Comparison of ENCODE assay signal across 30 mouse cellular contexts in the genomic region with DNA sequence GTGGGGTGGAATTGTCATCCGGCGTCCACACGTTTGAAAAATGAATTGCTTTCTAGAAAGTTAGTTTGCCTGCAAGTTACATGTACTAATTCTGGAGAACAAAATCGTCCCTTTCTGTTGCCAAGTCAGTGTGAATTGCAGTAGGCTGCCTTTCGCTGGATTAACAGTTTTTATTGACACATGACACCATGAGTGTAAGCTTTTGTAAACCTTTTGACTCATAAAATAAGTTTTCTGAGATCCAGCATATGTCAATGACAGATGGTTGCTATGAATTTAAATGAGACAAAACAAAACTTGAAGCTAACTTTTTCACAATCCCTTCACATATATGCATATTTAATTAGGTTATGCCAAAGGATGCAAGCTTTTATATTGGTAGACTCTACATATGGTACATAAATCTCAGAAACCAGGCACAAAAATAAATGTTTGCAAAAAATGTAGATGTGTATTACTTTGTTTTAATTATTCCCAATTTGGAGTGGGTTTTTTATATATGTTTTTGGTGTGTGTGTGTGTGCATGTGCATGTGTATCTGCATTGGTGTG.
A peak's percentile ranks its signal among the peaks of the same experiment; 100 is the strongest.
DNase-seq lines count a peak whose midpoint lies in the region; ATAC-seq lines count a peak whose summit lies in the region.
"Had no signal": no experiment of that assay in that cellular context is flagged by ENCODE, and none has a peak within 500 bp of the region (broad histone marks: within the 10 kb centered on the region; RNA-seq: fewer than 3 reads in every experiment).

No protein-coding gene starts in this region.

- H3K9me3 ChIP-seq in forebrain, embryonic 14.5 days (replicated peaks; ENCODE audit: control insufficient read depth, low read length), result no peaks in the 10 kb centered on the region
- H3K9me3 ChIP-seq in forebrain, embryonic 12.5 days, result no peaks in the 10 kb centered on the region
- H3K9me3 ChIP-seq in midbrain, embryonic 11.5 days (ENCODE audit: control insufficient read depth, low read length), result no peaks in the 10 kb centered on the region
- H3K9me3 ChIP-seq in midbrain, embryonic 10.5 days (replicated peaks), result no peaks in the 10 kb centered on the region
- no peaks in the 10 kb centered on the region for H3K9me3 ChIP-seq in forebrain, embryonic 16.5 days (ENCODE audit: control insufficient read depth, low read length)
- H3K9me3 ChIP-seq: embryonic facial prominence, embryonic 12.5 days; embryonic facial prominence, embryonic 15.5 days; G1E; heart, embryonic 10.5 days; heart, embryonic 13.5 days had no signal

- no peaks in the 10 kb centered on the region for H3K4me1 ChIP-seq in forebrain, embryonic 14.5 days (ENCODE audit: control insufficient read depth, insufficient read depth, low read length)
- H3K4me1 ChIP-seq in forebrain, embryonic 12.5 days, result no peaks in the 10 kb centered on the region
- no peaks in the 10 kb centered on the region for H3K4me1 ChIP-seq in midbrain, embryonic 11.5 days (ENCODE audit: control insufficient read depth, insufficient read depth, low read length)
- no peaks in the 10 kb centered on the region for H3K4me1 ChIP-seq in midbrain, embryonic 10.5 days
- H3K4me1 ChIP-seq in forebrain, embryonic 16.5 days (replicated peaks; ENCODE audit: control insufficient read depth, insufficient read depth, low read length), result no peaks in the 10 kb centered on the region
- H3K4me1 ChIP-seq: heart, embryonic 10.5 days had no signal

- H3K36me3 ChIP-seq in forebrain, embryonic 14.5 days (ENCODE audit: control insufficient read depth, insufficient read depth, low read length), result no peaks in the 10 kb centered on the region
- H3K36me3 ChIP-seq in forebrain, embryonic 12.5 days (replicated peaks), result no peaks in the 10 kb centered on the region
- H3K36me3 ChIP-seq in midbrain, embryonic 11.5 days (ENCODE audit: control insufficient read depth, insufficient read depth, low read length), result no peaks in the 10 kb centered on the region
- H3K36me3 ChIP-seq in midbrain, embryonic 10.5 days, result no peaks in the 10 kb centered on the region
- H3K36me3 ChIP-seq in forebrain, embryonic 16.5 days (ENCODE audit: control insufficient read depth, insufficient read depth), result no peaks in the 10 kb centered on the region
- H3K36me3 ChIP-seq: embryonic facial prominence, embryonic 12.5 days; embryonic facial prominence, embryonic 15.5 days; G1E; heart, embryonic 10.5 days; heart, embryonic 13.5 days had no signal

- H3K4me2 ChIP-seq in forebrain, embryonic 14.5 days (ENCODE audit: low read length), result no peak overlapping the region
- no peak overlapping the region for H3K4me2 ChIP-seq in forebrain, embryonic 12.5 days
- H3K4me2 ChIP-seq in midbrain, embryonic 11.5 days, result no peak overlapping the region
- no peak overlapping the region for H3K4me2 ChIP-seq in forebrain, embryonic 16.5 days (ENCODE audit: low read length)
- H3K4me2 ChIP-seq: embryonic facial prominence, embryonic 12.5 days; embryonic facial prominence, embryonic 15.5 days; heart, embryonic 13.5 days; hindbrain, embryonic 14.5 days had no signal

- H3K4me3 ChIP-seq in forebrain, embryonic 14.5 days (ENCODE audit: low read depth, low read length), result no peak overlapping the region
- no peak overlapping the region for H3K4me3 ChIP-seq in forebrain, embryonic 12.5 days (replicated peaks)
- no peak overlapping the region for H3K4me3 ChIP-seq in midbrain, embryonic 11.5 days (ENCODE audit: low read depth, low read length)
- H3K4me3 ChIP-seq in midbrain, embryonic 10.5 days, result no peak overlapping the region
- H3K4me3 ChIP-seq in forebrain, embryonic 16.5 days (replicated peaks; ENCODE audit: low read length), result no peak overlapping the region
- H3K4me3 ChIP-seq: embryonic facial prominence, embryonic 12.5 days; embryonic facial prominence, embryonic 15.5 days; heart, embryonic 10.5 days; heart, embryonic 13.5 days had no signal

- ATAC-seq in forebrain, embryonic 14.5 days, result peak; percentile 77; the same call in 1 of the 2 replicates
- no peak for ATAC-seq in forebrain, embryonic 12.5 days (ENCODE audit: low FRiP score)
- ATAC-seq in midbrain, embryonic 11.5 days (ENCODE audit: low FRiP score), result no peak
- ATAC-seq in forebrain, embryonic 16.5 days, result peak; percentile 78
- ATAC-seq: hindbrain, postnatal 0 days; inflammation-experienced regulatory T-cells, adult 6 months; intestine, embryonic 16.5 days; Patski had no signal

- DNase-seq in forebrain, embryonic 14.5 days (ENCODE audit: low spot score), result peak; percentile 80
- DNase-seq in midbrain, embryonic 11.5 days (ENCODE audit: low spot score, missing footprints), result peak; percentile 44
- DNase-seq in midbrain, embryonic 10.5 days (ENCODE audit: low spot score), result no peak
- DNase-seq in kidney, adult 18-20 months, result no peak
- DNase-seq in layer of hippocampus, adult 11-12 months (ENCODE audit: low spot score), result no peak
- DNase-seq: adrenal gland, adult 2 months; adrenal gland, postnatal 14 days; B cell, adult 2 months; cerebellum, adult 11 months; cerebellum, adult 2 months; cerebellum, adult 9-11 months; cerebellum, postnatal 25 days; gastrocnemius, postnatal 25 days; heart, adult 18-20 months; heart, postnatal 14 days; heart, postnatal 4 days; kidney, adult 2 months had no signal

- 78% methylated on average over 5 of the region's 5 CpGs for WGBS in forebrain, embryonic 14.5 days
- WGBS in forebrain, embryonic 12.5 days, result 83% methylated on average over 5 of the region's 5 CpGs
- WGBS in midbrain, embryonic 11.5 days, result 88% methylated on average over 5 of the region's 5 CpGs
- 87% methylated on average over 5 of the region's 5 CpGs for WGBS in midbrain, embryonic 10.5 days
- 74% methylated on average over 5 of the region's 5 CpGs for WGBS in forebrain, embryonic 16.5 days

- H3K27me3 ChIP-seq in forebrain, embryonic 14.5 days (replicated peaks; ENCODE audit: control insufficient read depth, insufficient read depth, low read length), result no peaks in the 10 kb centered on the region
- no peaks in the 10 kb centered on the region for H3K27me3 ChIP-seq in forebrain, embryonic 12.5 days
- H3K27me3 ChIP-seq in midbrain, embryonic 11.5 days (ENCODE audit: control insufficient read depth, insufficient read depth, low read length), result no peaks in the 10 kb centered on the region
- H3K27me3 ChIP-seq in midbrain, embryonic 10.5 days (ENCODE audit: low read depth, poor library complexity, severe bottlenecking), result no peaks in the 10 kb centered on the region
- no peaks in the 10 kb centered on the region for H3K27me3 ChIP-seq in forebrain, embryonic 16.5 days (replicated peaks; ENCODE audit: control insufficient read depth, insufficient read depth, low read length)
- H3K27me3 ChIP-seq: CH12.LX; embryonic facial prominence, embryonic 12.5 days; embryonic facial prominence, embryonic 15.5 days; heart, embryonic 13.5 days; Patski had no signal

- no peak overlapping the region for H3K9ac ChIP-seq in forebrain, embryonic 14.5 days (ENCODE audit: low read length)
- no peak overlapping the region for H3K9ac ChIP-seq in forebrain, embryonic 12.5 days
- no peak overlapping the region for H3K9ac ChIP-seq in midbrain, embryonic 11.5 days (ENCODE audit: low read length)
- H3K9ac ChIP-seq in forebrain, embryonic 16.5 days (replicated peaks; ENCODE audit: low read depth, low read length), result no peak overlapping the region
- H3K9ac ChIP-seq: embryonic facial prominence, embryonic 12.5 days; embryonic facial prominence, embryonic 15.5 days; heart, embryonic 13.5 days; hindbrain, embryonic 14.5 days had no signal

- H3K27ac ChIP-seq in forebrain, embryonic 14.5 days (ENCODE audit: low read depth, low read length), result no peak overlapping the region
- H3K27ac ChIP-seq in forebrain, embryonic 12.5 days, result no peak overlapping the region
- H3K27ac ChIP-seq in midbrain, embryonic 11.5 days (ENCODE audit: low read depth, low read length), result no peak overlapping the region
- no peak overlapping the region for H3K27ac ChIP-seq in midbrain, embryonic 10.5 days (replicated peaks)
- no peak overlapping the region for H3K27ac ChIP-seq in forebrain, embryonic 16.5 days (ENCODE audit: low read length)
- H3K27ac ChIP-seq: embryonic facial prominence, embryonic 12.5 days; embryonic facial prominence, embryonic 15.5 days; heart, embryonic 10.5 days; heart, embryonic 13.5 days; hindbrain, embryonic 14.5 days; hindbrain, postnatal 0 days had no signal

Comparison
In these comparisons a context has a peak if more than half of its experiments do, and no peak if none do; other contexts are left out.
1. ATAC-seq: peak in forebrain, embryonic 14.5 days (single experiment) and forebrain, embryonic 16.5 days (single experiment); none in forebrain, embryonic 12.5 days (single experiment) and midbrain, embryonic 11.5 days (single experiment).
2. DNase-seq: peak in forebrain, embryonic 14.5 days (single experiment) and midbrain, embryonic 11.5 days (single experiment); none in midbrain, embryonic 10.5 days (single experiment), kidney, adult 18-20 months (single experiment) and layer of hippocampus, adult 11-12 months (single experiment).